Mouse (Mus musculus) forebrain, embryonic 16.5 days (tissue): ENCODE measurements around the gene Dhrs7c. TPM values are rescaled to one million over a fixed set of nuclear protein-coding genes. Genes with fewer than 3 reads are reported as not detected.

ENCODE experiments used
- ATAC-seq: fragments of 200-750 bp; cut with Nextera tagmentation; 2 replicates; pipeline ENCODE4 v1.8.0; 2017; ENCODE audit warnings: mild to moderate bottlenecking, moderate library complexity
- H3K27ac ChIP-seq: fragments of 300-500 bp; sonication (generic); 2 replicates; pipeline ENCODE4 v1.5.1; 2014; ENCODE audit warnings: low read length, control low read depth
- H3K27me3 ChIP-seq: fragments of 300-500 bp; sonication (generic); replicated peaks from 2 replicates; pipeline ENCODE4 v1.6.1; 2014; ENCODE audit warnings: low read length; ENCODE audit not compliant: control insufficient read depth, insufficient read depth
- H3K36me3 ChIP-seq: fragments of 300-500 bp; sonication (generic); 2 replicates; pipeline ENCODE4 v1.6.1; 2014; ENCODE audit not compliant: control insufficient read depth, insufficient read depth
- H3K4me1 ChIP-seq: fragments of 300-500 bp; sonication (generic); replicated peaks from 2 replicates; pipeline ENCODE4 v1.6.1; 2014; ENCODE audit warnings: low read length; ENCODE audit not compliant: control insufficient read depth, insufficient read depth
- H3K4me2 ChIP-seq: fragments of 300-500 bp; sonication (generic); 2 replicates; pipeline ENCODE4 v1.6.1; 2014; ENCODE audit warnings: mild to moderate bottlenecking, low read length, control low read depth
- H3K4me3 ChIP-seq: fragments of 300-500 bp; sonication (generic); replicated peaks from 2 replicates; pipeline ENCODE4 v1.5.1; 2014; ENCODE audit warnings: mild to moderate bottlenecking, low read length, control low read depth
- H3K9ac ChIP-seq: fragments of 300-500 bp; sonication (generic); replicated peaks from 2 replicates; pipeline ENCODE4 v1.6.1; 2014; ENCODE audit warnings: low read depth, low read length, control low read depth
- H3K9me3 ChIP-seq: fragments of 300-500 bp; sonication (generic); 2 replicates; pipeline ENCODE4 v1.6.1; 2016; ENCODE audit warnings: low read length; ENCODE audit not compliant: control insufficient read depth
- WGBS: fragments of 180-500 bp; shearing (Covaris S2); extraction: QIAGEN DNeasy Blood & Tissue Kit; methylation state at CpG from one replicate; pipeline ENCODE4 v1.1.7; 2014; 5-methylcytosine and 5-hydroxymethylcytosine counted together
- polyA plus RNA-seq: library from polyadenylated mRNA; unstranded; fragments of >200 nt; fragmentation: Nextera tagmentation; extraction: Ambion mirVana; gene quantifications from 2 replicates; pipeline ENCODE4 v1.2.1, GENCODE M21; 2015

Dhrs7c gene
- polyA plus RNA-seq, 1 experiment from 2014 or later: not detected

- no peaks in the 10 kb centered on the region for H3K27me3 ChIP-seq
- 90% methylated on average over 6 of the region's 6 CpGs for WGBS
- no peaks in the 10 kb centered on the region for H3K9me3 ChIP-seq
- no peaks in the 10 kb centered on the region for H3K4me1 ChIP-seq
- no peak overlapping the region for H3K9ac ChIP-seq
- H3K27ac ChIP-seq: no peak overlapping the region
- H3K4me3 ChIP-seq: no peak overlapping the region
- no peak for ATAC-seq
- no peaks in the 10 kb centered on the region for H3K36me3 ChIP-seq
- no peak overlapping the region for H3K4me2 ChIP-seq
These were observed 31.5 kb downstream of the Dhrs7c start for GRCm38 (mm10) chr11:67829530-67829929.

- ATAC-seq: no peak
- H3K9me3 ChIP-seq: no peaks in the 10 kb centered on the region
- H3K4me3 ChIP-seq: no peak overlapping the region
- H3K4me1 ChIP-seq: no peaks in the 10 kb centered on the region
- no peaks in the 10 kb centered on the region for H3K36me3 ChIP-seq
- H3K4me2 ChIP-seq: no peak overlapping the region
- H3K27ac ChIP-seq: no peak overlapping the region
- WGBS: 75% methylated on average over 5 of the region's 5 CpGs
- H3K9ac ChIP-seq: no peak overlapping the region
- no peaks in the 10 kb centered on the region for H3K27me3 ChIP-seq
These were observed 33.8 kb downstream of the Dhrs7c start for GRCm38 (mm10) chr11:67831820-67832219.

- Histone ChIP-seq H3K27ac (no peak overlapping the region), H3K4me1 (no peaks in the 10 kb centered on the region), H3K4me2 (no peak overlapping the region), H3K4me3 (no peak overlapping the region), H3K9ac (no peak overlapping the region), H3K36me3 (no peaks in the 10 kb centered on the region), H3K27me3 (no peaks in the 10 kb centered on the region), H3K9me3 (no peaks in the 10 kb centered on the region)
- ATAC-seq: no peak
- WGBS: 91% methylated on average over 10 of the region's 10 CpGs
These were observed 37.6 kb downstream of the Dhrs7c start for GRCm38 (mm10) chr11:67835408-67836078.

- Histone ChIP-seq H3K4me1 (no peaks in the 10 kb centered on the region), H3K27me3 (no peaks in the 10 kb centered on the region), H3K27ac (no peak overlapping the region), H3K9ac (no peak overlapping the region), H3K4me2 (no peak overlapping the region), H3K36me3 (no peaks in the 10 kb centered on the region), H3K9me3 (no peaks in the 10 kb centered on the region), H3K4me3 (no peak overlapping the region)
- WGBS: 68% methylated on average over 1 of the region's 1 CpGs
- no peak for ATAC-seq
These were observed 41.8 kb downstream of the Dhrs7c start for GRCm38 (mm10) chr11:67839810-67840209.

- WGBS: 58% methylated on average over 4 of the region's 4 CpGs
- H3K9me3 ChIP-seq: no peaks in the 10 kb centered on the region
- H3K4me2 ChIP-seq: no peak overlapping the region
- no peak overlapping the region for H3K4me3 ChIP-seq
- peak overlapping the region; percentile 58 for H3K27ac ChIP-seq
- H3K9ac ChIP-seq: no peak overlapping the region
- H3K27me3 ChIP-seq: no peaks in the 10 kb centered on the region
- no peak for ATAC-seq
- H3K4me1 ChIP-seq: no peaks in the 10 kb centered on the region
- no peaks in the 10 kb centered on the region for H3K36me3 ChIP-seq
These were observed 47.2 kb downstream of the Dhrs7c start for GRCm38 (mm10) chr11:67845193-67845592.

- Histone ChIP-seq H3K4me3 (no peak overlapping the region), H3K4me2 (no peak overlapping the region), H3K27me3 (no peaks in the 10 kb centered on the region), H3K4me1 (no peaks in the 10 kb centered on the region), H3K9me3 (no peaks in the 10 kb centered on the region), H3K36me3 (no peaks in the 10 kb centered on the region), H3K9ac (no peak overlapping the region), H3K27ac (no peak overlapping the region)
- no peak for ATAC-seq
- WGBS: 71% methylated on average over 5 of the region's 5 CpGs
These were observed 53.8 kb downstream of the Dhrs7c start for GRCm38 (mm10) chr11:67851770-67852169.

- no peak for ATAC-seq
These were observed 56.0 kb downstream of the Dhrs7c start for GRCm38 (mm10) chr11:67853996-67854395.

GRCm38 (mm10) chr11:67855035-67855434 lies 57.0 kb downstream of the Dhrs7c start:
- ATAC-seq: no peak

More at GRCm38 (mm10) chr11:67853996-67854395, 56.0 kb downstream of the Dhrs7c start:
- H3K9me3 ChIP-seq: no peaks in the 10 kb centered on the region
- H3K36me3 ChIP-seq: no peaks in the 10 kb centered on the region
- H3K4me3 ChIP-seq: no peak overlapping the region
- no peaks in the 10 kb centered on the region for H3K27me3 ChIP-seq
- no peak overlapping the region for H3K27ac ChIP-seq
- no peaks in the 10 kb centered on the region for H3K4me1 ChIP-seq
- WGBS: 68% methylated on average over 6 of the region's 6 CpGs
- H3K4me2 ChIP-seq: no peak overlapping the region
- H3K9ac ChIP-seq: no peak overlapping the region

GRCm38 (mm10) chr11:67858518-67858917 lies 60.5 kb downstream of the Dhrs7c start:
- no peaks in the 10 kb centered on the region for H3K9me3 ChIP-seq
- no peaks in the 10 kb centered on the region for H3K27me3 ChIP-seq
- no peak overlapping the region for H3K4me3 ChIP-seq
- H3K36me3 ChIP-seq: no peaks in the 10 kb centered on the region
- no peak overlapping the region for H3K9ac ChIP-seq
- H3K4me1 ChIP-seq: no peaks in the 10 kb centered on the region
- H3K4me2 ChIP-seq: no peak overlapping the region
- no peak overlapping the region for H3K27ac ChIP-seq
- ATAC-seq: no peak
- 83% methylated on average over 9 of the region's 9 CpGs for WGBS

More at GRCm38 (mm10) chr11:67855035-67855434, 57.0 kb downstream of the Dhrs7c start:
- no peaks in the 10 kb centered on the region for H3K9me3 ChIP-seq
- no peak overlapping the region for H3K27ac ChIP-seq
- no peaks in the 10 kb centered on the region for H3K4me1 ChIP-seq
- no peak overlapping the region for H3K4me2 ChIP-seq
- no peaks in the 10 kb centered on the region for H3K27me3 ChIP-seq
- H3K4me3 ChIP-seq: no peak overlapping the region
- 32% methylated on average over 2 of the region's 2 CpGs for WGBS
- H3K9ac ChIP-seq: no peak overlapping the region
- H3K36me3 ChIP-seq: no peaks in the 10 kb centered on the region
